Mouse (Mus musculus) kidney, embryonic 16.5 days (tissue): Measurements from ENCODE around the gene Zranb2. TPM values are rescaled to one million over a fixed set of nuclear protein-coding genes. Genes with fewer than 3 reads are reported as not detected.

Experiments
- ATAC-seq: fragments of 200-750 bp; cut with Nextera tagmentation; 2 replicates; pipeline ENCODE4 v1.8.0; 2017; ENCODE audit warnings: moderate TSS enrichment; ENCODE audit not compliant: low FRiP score, low TSS enrichment
- H3K27ac ChIP-seq: fragments of 300-500 bp; sonication (generic); 2 replicates; pipeline ENCODE4 v1.5.1; 2014; ENCODE audit warnings: low read length
- H3K27me3 ChIP-seq: fragments of 300-500 bp; sonication (generic); 2 replicates; pipeline ENCODE4 v1.6.1; 2014; ENCODE audit warnings: low read length, control low read depth, mixed read lengths; ENCODE audit not compliant: insufficient read depth
- H3K36me3 ChIP-seq: fragments of 300-500 bp; sonication (generic); 2 replicates; pipeline ENCODE4 v1.6.1; 2014; ENCODE audit warnings: low read length, control low read depth, mixed read lengths; ENCODE audit not compliant: insufficient read depth
- H3K4me1 ChIP-seq: fragments of 300-500 bp; sonication (generic); 2 replicates; pipeline ENCODE4 v1.6.1; 2014; ENCODE audit warnings: low read length, control low read depth, mixed read lengths; ENCODE audit not compliant: insufficient read depth
- H3K4me2 ChIP-seq: fragments of 300-500 bp; sonication (generic); replicated peaks from 2 replicates; pipeline ENCODE4 v1.6.1; 2014; ENCODE audit warnings: low read depth, low read length
- H3K4me3 ChIP-seq: fragments of 300-500 bp; sonication (generic); 2 replicates; pipeline ENCODE4 v1.5.1; 2014; ENCODE audit warnings: mild to moderate bottlenecking, low read length
- H3K9ac ChIP-seq: fragments of 300-500 bp; sonication (generic); replicated peaks from 2 replicates; pipeline ENCODE4 v1.6.1; 2014; ENCODE audit warnings: low read length
- H3K9me3 ChIP-seq: fragments of 300-500 bp; sonication (generic); 2 replicates; pipeline ENCODE4 v1.6.1; 2016; ENCODE audit warnings: low read length, control low read depth
- WGBS: fragments of 180-500 bp; shearing (Covaris S2); extraction: QIAGEN DNeasy Blood & Tissue Kit; methylation state at CpG from one replicate; pipeline ENCODE4 v1.1.7; 2014; 5-methylcytosine and 5-hydroxymethylcytosine counted together
- polyA plus RNA-seq: library from polyadenylated mRNA; unstranded; fragments of >200 nt; fragmentation: Nextera tagmentation; extraction: Ambion mirVana; gene quantifications from 2 replicates; pipeline ENCODE4 v1.2.1, GENCODE M21; 2015

Zranb2 gene
- polyA plus RNA-seq: 88.5 and 92.2 TPM in 2 replicates

DNA sequence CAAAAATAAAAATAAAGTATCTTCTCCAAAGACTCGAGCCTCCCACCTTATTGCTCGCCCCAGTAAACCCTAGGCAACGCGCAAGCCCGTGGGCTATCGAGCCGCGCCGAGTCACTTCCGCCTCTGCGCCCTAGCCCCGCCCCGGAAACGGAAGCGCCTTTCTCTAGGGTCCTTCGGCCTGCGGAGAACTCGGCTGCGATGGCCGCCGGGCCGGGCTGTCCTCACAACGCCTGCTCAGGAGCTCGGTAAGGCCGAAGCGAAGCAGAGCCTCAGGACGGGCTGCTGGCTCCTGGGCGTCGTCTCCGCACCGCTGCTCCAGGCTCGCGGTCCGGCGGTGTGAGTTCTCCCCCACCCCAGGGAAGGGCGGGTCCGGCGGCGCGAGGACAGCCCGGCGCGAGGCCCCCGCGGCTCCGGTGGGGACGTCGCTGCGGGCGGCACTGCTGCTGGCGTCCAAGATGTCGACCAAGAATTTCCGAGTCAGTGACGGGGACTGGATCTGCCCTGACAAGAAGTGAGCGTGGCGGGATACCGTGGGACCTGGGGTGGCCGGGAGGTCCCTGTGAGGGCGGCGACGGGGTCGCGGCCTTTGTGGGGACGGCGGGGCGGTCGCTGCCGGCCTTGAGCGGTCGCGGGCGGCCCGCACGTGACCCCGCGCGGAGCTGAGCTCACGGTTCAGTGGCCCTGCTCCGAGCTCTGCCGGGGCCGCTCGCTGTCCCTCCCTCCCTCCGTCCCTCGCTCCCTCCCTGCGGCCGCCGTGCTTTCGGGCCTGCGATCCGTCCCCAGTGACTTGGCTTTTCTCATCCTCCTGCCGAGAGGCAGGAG is at the start of gene Zranb2:
Gene Zranb2 (plus strand): TSS at position 197 of the 822 bp plus-strand sequence.
- peaks cover 6% of the 10 kb centered on the region for H3K9me3 ChIP-seq
- ATAC-seq: peak; percentile 95
- H3K27ac ChIP-seq: peak within 1 kb of the TSS; percentile 95
- peaks cover 24% of the 10 kb centered on the region for H3K27me3 ChIP-seq
- H3K4me2 ChIP-seq: peak within 1 kb of the TSS; percentile 85
- peak within 1 kb of the TSS; percentile 95 for H3K9ac ChIP-seq
- peaks cover 9% of the 10 kb centered on the region; the same call in 1 of the 2 replicates for H3K4me1 ChIP-seq
- WGBS: 0% methylated on average over 80 of the region's 91 CpGs
- H3K4me3 ChIP-seq: peak within 1 kb of the TSS; percentile 94
- peaks cover 11% of the 10 kb centered on the region for H3K36me3 ChIP-seq

DNA sequence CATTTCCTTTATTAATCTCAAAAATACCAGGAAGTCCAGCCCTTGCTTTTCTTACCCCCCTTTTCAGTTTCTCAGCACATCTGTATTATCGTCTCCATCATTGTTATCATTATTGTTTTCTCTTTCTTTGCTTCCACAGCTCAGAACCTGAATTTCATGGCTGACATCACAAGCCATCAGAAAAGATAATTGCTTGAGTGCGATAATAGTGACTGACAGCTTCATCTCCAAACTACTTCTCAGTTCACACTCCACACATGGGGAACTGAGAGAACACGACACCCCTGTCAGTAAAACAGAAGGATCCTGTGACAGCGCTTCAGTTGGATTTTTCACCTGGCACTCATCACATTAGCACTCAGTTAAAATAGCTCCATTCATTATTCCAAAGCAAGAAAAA is 41.9 kb upstream of the Zranb2 start:
- Histone ChIP-seq H3K4me3 (no peak overlapping the region), H3K27me3 (no peaks in the 10 kb centered on the region), H3K27ac (no peak overlapping the region), H3K36me3 (no peaks in the 10 kb centered on the region), H3K9ac (no peak overlapping the region), H3K4me2 (no peak overlapping the region), H3K9me3 (no peaks in the 10 kb centered on the region), H3K4me1 (no peaks in the 10 kb centered on the region)
- WGBS: 54% methylated on average over 4 of the region's 4 CpGs
- ATAC-seq: no peak

DNA sequence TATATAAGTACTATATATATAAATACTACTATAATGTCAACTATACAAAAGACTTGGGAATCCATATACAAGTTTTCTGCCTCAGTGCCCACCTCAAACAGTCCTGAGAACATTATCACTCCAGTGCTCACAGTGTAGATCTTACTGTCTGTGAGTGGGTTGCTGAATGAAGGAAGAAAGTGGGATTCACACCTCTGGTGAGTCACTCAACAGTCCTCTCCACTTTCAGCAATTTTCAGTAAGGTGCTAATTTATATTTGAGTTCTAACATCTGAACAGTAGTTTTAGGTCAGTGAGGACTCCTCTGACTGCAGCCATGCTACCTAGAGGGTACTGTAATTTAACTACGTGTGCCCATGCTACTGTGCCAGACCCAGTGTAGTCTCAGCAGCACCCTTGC is 31.7 kb upstream of the Zranb2 start:
- Histone ChIP-seq H3K4me3 (no peak overlapping the region), H3K9ac (no peak overlapping the region), H3K36me3 (no peaks in the 10 kb centered on the region), H3K27ac (no peak overlapping the region), H3K4me2 (no peak overlapping the region), H3K27me3 (no peaks in the 10 kb centered on the region), H3K4me1 (no peaks in the 10 kb centered on the region), H3K9me3 (no peaks in the 10 kb centered on the region)
- ATAC-seq: no peak
- 86% methylated on average over 1 of the region's 1 CpGs for WGBS

GRCm38 (mm10) chr3:157514116-157514796 is 19.7 kb upstream of the Zranb2 start:
- 0 out of 2 replicates have a peak, but pooled peaks have one; percentile 6 for ATAC-seq
- Histone ChIP-seq H3K36me3 (no peaks in the 10 kb centered on the region), H3K4me2 (no peak overlapping the region), H3K4me1 (no peaks in the 10 kb centered on the region; the same call in 1 of the 2 replicates), H3K27ac (no peak overlapping the region), H3K9ac (no peak overlapping the region), H3K9me3 (no peaks in the 10 kb centered on the region), H3K4me3 (no peak overlapping the region), H3K27me3 (no peaks in the 10 kb centered on the region)
- 52% methylated on average over 5 of the region's 5 CpGs for WGBS

DNA sequence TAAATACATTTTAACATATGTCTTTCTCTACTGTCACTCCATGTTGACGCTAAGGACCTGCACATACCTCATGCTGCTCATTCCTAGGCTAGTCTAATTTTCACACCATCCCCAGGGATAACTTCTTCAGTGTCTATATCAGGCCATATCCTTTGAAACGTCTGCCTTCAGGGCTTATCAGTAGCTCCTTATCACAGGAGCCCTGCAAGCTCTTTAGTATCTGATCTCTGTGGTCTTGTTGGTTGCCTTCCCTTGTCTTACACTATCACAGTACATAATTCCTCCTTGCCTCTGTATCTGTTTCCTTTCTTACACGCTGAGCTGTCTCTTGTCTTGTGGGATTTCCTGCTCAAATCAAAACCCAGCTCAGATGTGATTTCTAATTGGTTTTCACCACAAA is 17.5 kb upstream of the Zranb2 start:
- Histone ChIP-seq H3K4me1 (no peaks in the 10 kb centered on the region; the same call in 1 of the 2 replicates), H3K27ac (no peak overlapping the region), H3K4me3 (no peak overlapping the region), H3K4me2 (no peak overlapping the region), H3K27me3 (no peaks in the 10 kb centered on the region), H3K9ac (no peak overlapping the region), H3K9me3 (no peaks in the 10 kb centered on the region), H3K36me3 (no peaks in the 10 kb centered on the region)
- WGBS: 56% methylated on average over 3 of the region's 3 CpGs
- no peak for ATAC-seq

DNA sequence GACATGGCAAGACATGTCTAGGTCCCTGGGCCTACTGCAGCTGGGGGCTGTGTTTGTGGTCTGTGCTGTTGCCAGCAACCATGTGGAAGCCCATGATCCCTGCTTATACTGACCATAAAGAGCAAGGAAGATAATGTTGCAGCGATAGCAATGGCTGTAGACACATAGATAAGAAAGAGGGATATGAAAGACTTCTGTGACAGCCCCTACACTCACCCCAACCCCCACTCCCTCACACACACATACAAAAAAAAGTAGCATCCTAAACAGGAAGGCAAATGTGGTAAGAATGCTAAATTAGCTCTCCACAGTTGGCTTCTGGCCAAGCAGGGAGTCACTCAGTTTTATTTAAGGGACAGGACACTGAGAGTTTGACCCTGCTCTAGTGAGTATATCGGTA is 16.0 kb upstream of the Zranb2 start:
- Histone ChIP-seq H3K4me2 (no peak overlapping the region), H3K4me3 (no peak overlapping the region), H3K27ac (no peak overlapping the region), H3K27me3 (no peaks in the 10 kb centered on the region), H3K36me3 (no peaks in the 10 kb centered on the region), H3K9ac (no peak overlapping the region), H3K9me3 (no peaks in the 10 kb centered on the region), H3K4me1 (no peaks in the 10 kb centered on the region; the same call in 1 of the 2 replicates)
- WGBS: 52% methylated on average over 2 of the region's 2 CpGs
- ATAC-seq: peak; percentile 36; the same call in 1 of the 2 replicates

- no peak overlapping the region for H3K4me3 ChIP-seq
- no peaks in the 10 kb centered on the region for H3K36me3 ChIP-seq
- peak; percentile 46; the same call in 1 of the 2 replicates for ATAC-seq
- no peak overlapping the region for H3K27ac ChIP-seq
- H3K4me2 ChIP-seq: no peak overlapping the region
- H3K4me1 ChIP-seq: no peaks in the 10 kb centered on the region; the same call in 1 of the 2 replicates
- no peaks in the 10 kb centered on the region for H3K9me3 ChIP-seq
- 4% methylated on average over 1 of the region's 1 CpGs for WGBS
- no peaks in the 10 kb centered on the region for H3K27me3 ChIP-seq
- H3K9ac ChIP-seq: no peak overlapping the region
Measured at GRCm38 (mm10) chr3:157520433-157520832, 13.5 kb upstream of the Zranb2 start.

DNA sequence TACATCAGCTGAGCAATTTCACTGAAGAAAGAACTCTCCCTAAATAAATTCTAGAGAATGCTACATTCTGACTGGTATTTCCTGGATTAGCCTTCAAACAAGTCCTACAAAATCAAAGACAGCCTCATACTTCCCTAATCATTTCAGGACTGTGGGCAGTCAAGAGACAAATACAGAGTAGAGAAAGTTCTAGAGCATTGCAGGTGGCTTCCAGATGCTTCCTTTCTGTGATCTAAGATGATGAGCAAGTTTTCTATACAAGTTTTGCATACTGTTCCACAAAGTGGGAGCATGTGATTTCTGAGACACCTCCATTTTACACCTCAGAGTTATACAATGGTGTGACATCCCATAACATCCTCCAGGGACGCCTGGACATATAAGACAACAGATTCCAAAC is 10.1 kb upstream of the Zranb2 start:
- H3K9me3 ChIP-seq: no peaks in the 10 kb centered on the region
- H3K27me3 ChIP-seq: no peaks in the 10 kb centered on the region
- no peaks in the 10 kb centered on the region for H3K36me3 ChIP-seq
- WGBS: 50% methylated on average over 1 of the region's 1 CpGs
- H3K27ac ChIP-seq: no peak overlapping the region
- H3K9ac ChIP-seq: no peak overlapping the region
- ATAC-seq: no peak
- H3K4me1 ChIP-seq: no peaks in the 10 kb centered on the region
- H3K4me2 ChIP-seq: no peak overlapping the region
- H3K4me3 ChIP-seq: no peak overlapping the region

DNA sequence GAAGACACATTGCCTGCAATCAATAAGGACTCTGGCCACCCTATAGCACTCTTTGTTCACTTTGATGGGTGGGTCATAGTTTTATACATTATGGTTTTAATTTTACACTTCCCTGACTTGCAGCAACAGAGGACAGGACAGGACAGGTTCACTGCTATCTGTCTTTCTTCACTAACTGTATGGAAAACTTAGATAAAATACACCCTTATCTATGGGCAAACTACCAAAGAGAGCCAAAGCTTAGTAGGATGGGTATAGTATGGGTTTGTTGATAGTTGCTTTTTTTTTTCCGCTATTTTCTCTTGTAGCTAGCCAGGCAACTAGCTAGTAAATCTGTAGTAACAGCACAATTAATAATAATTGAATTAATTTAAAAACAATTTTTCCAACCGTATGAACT is 2.4 kb upstream of the Zranb2 start:
- peaks cover 9% of the 10 kb centered on the region; the same call in 1 of the 2 replicates for H3K4me1 ChIP-seq
- H3K9ac ChIP-seq: no peak overlapping the region
- 78% methylated on average over 2 of the region's 2 CpGs for WGBS
- no peak overlapping the region for H3K4me2 ChIP-seq
- no peak overlapping the region for H3K27ac ChIP-seq
- peaks cover 2% of the 10 kb centered on the region; the same call in 1 of the 2 replicates for H3K36me3 ChIP-seq
- H3K9me3 ChIP-seq: peaks cover 6% of the 10 kb centered on the region
- H3K4me3 ChIP-seq: no peak overlapping the region
- peaks cover 24% of the 10 kb centered on the region for H3K27me3 ChIP-seq
- no peak for ATAC-seq
